Mouse (Mus musculus) kidney, adult 10 weeks (tissue): ENCODE data around the gene Tmem170b. TPM values are rescaled to one million over a fixed set of nuclear protein-coding genes. Genes with fewer than 3 reads are reported as not detected.

ENCODE experiments used
- polyA plus RNA-seq: library from polyadenylated mRNA; stranded (reverse); fragments of 350-450 nt; fragmentation: Illumina TruSeq; extraction: RNeasy Lipid Tissue Mini Kit (QIAGEN cat#74804); gene quantifications from one replicate; pipeline ENCODE4 v1.2.3, GENCODE M21; 2014; ENCODE audit warnings: low read depth, low replicate concordance

Gene Tmem170b
- polyA plus RNA-seq, result 18.0 TPM

GRCm38 (mm10) chr13:41605099-41606010 is at the start of gene Tmem170b:
Gene Tmem170b (plus strand): TSS chr13:41605907.

Other genes with a start within 250 kb of the Tmem170b start
- 44.1 TPM for gene Nedd9, start 118.5 kb upstream of the Tmem170b start, polyA plus RNA-seq
- gene Adtrp, start 241.8 kb downstream of the Tmem170b start, polyA plus RNA-seq, result 318 TPM